ENCODE assay signal across 8 mouse cellular contexts in the genomic region with DNA sequence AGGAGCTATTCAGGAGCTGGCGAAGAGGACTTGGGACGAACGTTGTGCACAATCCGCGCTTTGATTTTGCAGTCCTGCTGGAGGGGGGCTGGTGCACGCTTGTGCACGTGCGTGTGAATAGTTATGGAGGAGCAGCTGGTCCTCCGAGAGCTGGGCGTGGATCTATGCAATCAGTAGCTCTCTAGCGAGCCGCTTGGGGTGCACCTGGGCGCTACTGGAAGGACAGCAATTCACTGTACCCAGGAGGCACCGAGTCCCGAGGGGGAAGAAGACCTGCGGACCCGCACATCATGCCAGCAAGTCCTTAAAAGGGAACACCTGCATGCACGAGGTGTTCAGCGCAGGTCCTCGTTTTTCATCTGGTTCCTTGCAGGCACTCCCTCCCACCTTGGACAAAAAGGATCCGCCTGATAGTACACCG. TPM values are rescaled to one million over a fixed set of nuclear protein-coding genes. Genes with fewer than 3 reads are reported as not detected.
DNase-seq lines count a peak whose midpoint lies in the region; ATAC-seq lines count a peak whose summit lies in the region.

No protein-coding gene starts in this region.

- peak; percentile 43 to 54 for DNase-seq in CD8-positive naive resting alpha-beta T cell, adult 2 months (ENCODE audit: low read depth in 2 of 2, low spot score in 2 of 2)
- peak; percentile 26 to 34 for DNase-seq in adrenal gland, postnatal 36 days
- DNase-seq in left cerebral cortex, postnatal 36 days (ENCODE audit: low spot score in 2 of 2): peak; percentile 26 to 29
- peak; percentile 97 for DNase-seq in midbrain, embryonic 11.5 days (ENCODE audit: low spot score, missing footprints)
- DNase-seq in spleen, postnatal 36 days (ENCODE audit: low spot score in 2 of 2): peak; percentile 51 to 55
- no peak for DNase-seq in urinary bladder, postnatal 25 days (ENCODE audit: low spot score)

- no peaks in the 10 kb centered on the region for H3K9me3 ChIP-seq in forebrain, embryonic 12.5 days
- no peaks in the 10 kb centered on the region for H3K9me3 ChIP-seq in midbrain, embryonic 11.5 days (ENCODE audit: control insufficient read depth, low read length)

- WGBS in forebrain, embryonic 12.5 days: under 1% methylated on average over 22 of the region's 22 CpGs
- WGBS in midbrain, embryonic 11.5 days: under 1% methylated on average over 22 of the region's 22 CpGs

- peak overlapping the region; percentile 36 for H3K9ac ChIP-seq in forebrain, embryonic 12.5 days
- peak overlapping the region; percentile 13; the same call in 1 of the 2 replicates for H3K9ac ChIP-seq in midbrain, embryonic 11.5 days (ENCODE audit: low read length)

- H3K4me3 ChIP-seq in forebrain, embryonic 12.5 days (replicated peaks): peak overlapping the region; percentile 67
- peak overlapping the region; percentile 67 for H3K4me3 ChIP-seq in midbrain, embryonic 11.5 days (ENCODE audit: low read depth, low read length)

- peaks cover 20% of the 10 kb centered on the region for H3K27me3 ChIP-seq in forebrain, embryonic 12.5 days
- no peaks in the 10 kb centered on the region; the same call in 1 of the 2 replicates for H3K27me3 ChIP-seq in midbrain, embryonic 11.5 days (ENCODE audit: control insufficient read depth, insufficient read depth, low read length)

- H3K4me2 ChIP-seq in forebrain, embryonic 12.5 days: peak overlapping the region; percentile 97
- H3K4me2 ChIP-seq in midbrain, embryonic 11.5 days: peak overlapping the region; percentile 93

- peaks cover 39% of the 10 kb centered on the region for H3K4me1 ChIP-seq in forebrain, embryonic 12.5 days
- H3K4me1 ChIP-seq in midbrain, embryonic 11.5 days (ENCODE audit: control insufficient read depth, insufficient read depth, low read length): peaks cover 15% of the 10 kb centered on the region

- H3K27ac ChIP-seq in forebrain, embryonic 12.5 days: peak overlapping the region; percentile 37; the same call in 1 of the 2 replicates
- no peak overlapping the region for H3K27ac ChIP-seq in midbrain, embryonic 11.5 days (ENCODE audit: low read depth, low read length)

- peak; percentile 45 for ATAC-seq in forebrain, embryonic 12.5 days (ENCODE audit: low FRiP score)
- ATAC-seq in inflammation-experienced regulatory T-cells, adult 6 months: peak; percentile 33
- ATAC-seq in midbrain, embryonic 11.5 days (ENCODE audit: low FRiP score): peak; percentile 45

- intact Hi-C loops in left cerebral cortex, postnatal 36 days (cut with DNase I): loop anchor here (5.0 to 10.0 kb wide), 2 partner anchors 47 to 440 kb away; no protein-coding TSS in a partner anchor

- H3K36me3 ChIP-seq in forebrain, embryonic 12.5 days (replicated peaks): no peaks in the 10 kb centered on the region
- H3K36me3 ChIP-seq in midbrain, embryonic 11.5 days (ENCODE audit: control insufficient read depth, insufficient read depth, low read length): no peaks in the 10 kb centered on the region

RNA-seq across cellular contexts. Expression of gene Abtb2, which starts 0.9 kb away (rescaled TPM):
- 10 to 100 TPM; 33.4 to 51.6 TPM for total RNA-seq in adrenal gland, postnatal 36 days (2021)
- polyA plus RNA-seq in forebrain, embryonic 12.5 days (2016; fragmentation: Nextera tagmentation; extraction: Ambion mirVana): 14.9 and 15.7 TPM in 2 replicates
- polyA plus RNA-seq in inflammation-experienced regulatory T-cells, adult 6 months (2017; shearing (Covaris generic)): 10 to 100 TPM in 2 of 3 experiments, 1 to 10 TPM in 1; 7.6 to 11.6 (median 10.8) TPM
- total RNA-seq in left cerebral cortex, postnatal 36 days (2021): 10 to 100 TPM in 1 of 2 experiments, 1 to 10 TPM in 1; 9.0 to 11.0 TPM
- 9.6 and 12.1 TPM in 2 replicates for polyA plus RNA-seq in midbrain, embryonic 11.5 days (2014; fragmentation: Nextera tagmentation; extraction: Ambion mirVana)
